Comparison of ENCODE assay signal across 20 mouse cellular contexts in genomic region chr11:109572051-109572450, GRCm38 (mm10). TPM values are rescaled to one million over a fixed set of nuclear protein-coding genes. Genes with fewer than 3 reads are reported as not detected.
DNase-seq lines count a peak whose midpoint lies in the region; TF ChIP-seq lines count a peak whose summit lies in the region.
"Had no signal": no experiment of that assay in that cellular context is flagged by ENCODE, and none has a peak within 500 bp of the region (broad histone marks: within the 10 kb centered on the region; RNA-seq: fewer than 3 reads in every experiment).

No protein-coding gene starts in this region.

- no peak overlapping the region for H3K27ac ChIP-seq in CH12.LX (ENCODE audit: insufficient read depth, low read depth)
- H3K27ac ChIP-seq in gastrocnemius, adult 2 months: no peak overlapping the region
- H3K27ac ChIP-seq: embryonic facial prominence, embryonic 10.5 days; embryonic facial prominence, embryonic 12.5 days; forebrain, embryonic 13.5 days; forebrain, embryonic 15.5 days had no signal

- H3K4me2 ChIP-seq in CH12.LX (ENCODE audit: insufficient read depth, low read depth, poor library complexity, severe bottlenecking) (peak overlapping the region; percentile 62), myocyte (ENCODE audit: low read depth) (no peak overlapping the region)
- H3K4me2 ChIP-seq: embryonic facial prominence, embryonic 12.5 days; forebrain, embryonic 13.5 days; forebrain, embryonic 15.5 days had no signal

- H3K4me3 ChIP-seq in CH12.LX (replicated peaks in 1 of 3; ENCODE audit: low read depth in 2 of 3, low read length in 2 of 3, poor library complexity in 1 of 3) (peak overlapping the region in 2 of 3 experiments; percentile 43 to 64), myocyte (no peak overlapping the region)
- no peak overlapping the region for H3K4me3 ChIP-seq in gastrocnemius, adult 2 months
- H3K4me3 ChIP-seq: embryonic facial prominence, embryonic 10.5 days; embryonic facial prominence, embryonic 12.5 days; forebrain, embryonic 13.5 days; forebrain, embryonic 15.5 days had no signal

- DNase-seq in 416B (ENCODE audit: low read depth) (peak; percentile 79), CH12.LX (ENCODE audit: extremely low read depth) (no peak)
- DNase-seq in gastrocnemius, adult 2 months: no peak
- no peak for DNase-seq in lung, postnatal 14 days
- DNase-seq: adrenal gland, adult 2 months; adrenal gland, postnatal 10 days; adrenal gland, postnatal 25 days; B cell, adult 2 months; cerebellum, adult 11 months; cerebellum, adult 18-20 months; cerebellum, adult 8-10 months; cerebellum, postnatal 10 days; cerebellum, postnatal 25 days; forebrain, postnatal 0 days had no signal

- H3ac ChIP-seq in myocyte (ENCODE audit: control insufficient read depth, insufficient read length): no peak overlapping the region

- peak; percentile 43; the same call in 1 of the 2 replicates for TF ChIP-seq EP300 in CH12.LX (IDR thresholded peaks at IDR 0.05; ENCODE audit: low read length)

- TF ChIP-seq RAD21 in CH12.LX (IDR thresholded peaks at IDR 0.05; ENCODE audit: low read depth, low read length): no peak; the same call in none of the 2 replicates

- peak; percentile 73 for TF ChIP-seq POLR2A in CH12.LX (IDR thresholded peaks at IDR 0.05; ENCODE audit: low read depth, low read length)
- no peak for TF ChIP-seq POLR2A in myocyte (IDR thresholded peaks at IDR 0.05; ENCODE audit: insufficient read length, low read depth)

- no peaks in the 10 kb centered on the region for H3K9me3 ChIP-seq in CH12.LX (replicated peaks; ENCODE audit: low read length)
- H3K9me3 ChIP-seq: embryonic facial prominence, embryonic 10.5 days; embryonic facial prominence, embryonic 12.5 days; forebrain, embryonic 13.5 days; forebrain, embryonic 15.5 days had no signal

- H3K27me3 ChIP-seq in CH12.LX (replicated peaks) (no peaks in the 10 kb centered on the region), myocyte (ENCODE audit: control insufficient read depth, insufficient read depth, insufficient read length) (no peaks in the 10 kb centered on the region)
- H3K27me3 ChIP-seq: embryonic facial prominence, embryonic 12.5 days; forebrain, embryonic 13.5 days; forebrain, embryonic 15.5 days had no signal

- peak overlapping the region; percentile 24 for H3K9ac ChIP-seq in CH12.LX (ENCODE audit: insufficient read depth, low read depth)
- H3K9ac ChIP-seq: embryonic facial prominence, embryonic 12.5 days; forebrain, embryonic 13.5 days; forebrain, embryonic 15.5 days; forebrain, postnatal 0 days had no signal

- dilution Hi-C loops in CH12.LX (cut with MboI; ENCODE audit: extremely low pct_ligation_motif_present, extremely low pct_unique_long_range_greater_than_20kb, low sequenced_read_pairs): no loop called here

- intact Hi-C loops in gastrocnemius, adult 2 months (cut with DNase I): loop anchor here (5.0 kb wide), 1 partner anchor 100 kb away; the partner anchor contains the start of genes Arsg and Slc16a6

- H3K79me2 ChIP-seq in CH12.LX (replicated peaks; ENCODE audit: control insufficient read depth, extremely low read depth, insufficient read depth, poor library complexity, severe bottlenecking) (no peaks in the 10 kb centered on the region), myocyte (ENCODE audit: control insufficient read depth, insufficient read depth) (no peaks in the 10 kb centered on the region)

- in situ Hi-C loops in CH12.LX (cut with MboI; ENCODE audit: low pct_ligation_motif_present, low pct_unique_long_range_greater_than_20kb, low sequenced_read_pairs): no loop called here

- peaks cover 22 to 41% of the 10 kb centered on the region in 2 experiments; a peak in 3 of 4 replicates for H3K4me1 ChIP-seq in CH12.LX (ENCODE audit: control insufficient read depth in 1 of 2, insufficient read depth in 2 of 2)
- H3K4me1 ChIP-seq: embryonic facial prominence, embryonic 12.5 days had no signal

- peak in 1 of 2 experiments; percentile 27; a peak in 1 of 4 replicates for TF ChIP-seq CTCF in CH12.LX (conservative IDR thresholded peaks at IDR 0.05 in 1 of 2, IDR thresholded peaks at IDR 0.05 in 1 of 2; ENCODE audit: low read depth in 2 of 2, low read length in 2 of 2)
- no peak for TF ChIP-seq CTCF in gastrocnemius, adult 2 months (IDR thresholded peaks at IDR 0.05)

- no peaks in the 10 kb centered on the region for H3K36me3 ChIP-seq in CH12.LX (replicated peaks in 1 of 2; ENCODE audit: control insufficient read depth in 1 of 2, insufficient read depth in 1 of 2, low read length in 1 of 2)
- peaks cover 14% of the 10 kb centered on the region for H3K36me3 ChIP-seq in myocyte (ENCODE audit: control insufficient read depth, insufficient read depth)
- H3K36me3 ChIP-seq: forebrain, embryonic 15.5 days had no signal

TF ChIP-seq in CH12.LX, 34 proteins besides CTCF, POLR2A, EP300 and RAD21 (continues in another document):
- TF ChIP-seq CHD2 (IDR thresholded peaks at IDR 0.05; ENCODE audit: low read length) (no peak), ZNF384 (IDR thresholded peaks at IDR 0.05; ENCODE audit: low read depth, low read length) (no peak), MEF2A (IDR thresholded peaks at IDR 0.05; ENCODE audit: borderline replicate concordance, low read depth, low read length) (no peak), USF2 (conservative IDR thresholded peaks at IDR 0.05; ENCODE audit: low read depth, low read length) (peak; percentile 72), ZMIZ1 (IDR thresholded peaks at IDR 0.05; ENCODE audit: low read depth, low read length) (no peak), IRF4 (IDR thresholded peaks at IDR 0.05; ENCODE audit: low read depth, low read length) (no peak; the same call in 1 of the 2 replicates), MXI1 (IDR thresholded peaks at IDR 0.05; ENCODE audit: low read depth, low read length) (peak; percentile 94), NELFE (IDR thresholded peaks at IDR 0.05; ENCODE audit: low read depth, low read length) (no peak; the same call in 1 of the 2 replicates), SIN3A (IDR thresholded peaks at IDR 0.05; ENCODE audit: low read length) (peak; percentile 37; the same call in 1 of the 2 replicates), UBTF (IDR thresholded peaks at IDR 0.05; ENCODE audit: low read depth, low read length) (no peak), E2F4 (IDR thresholded peaks at IDR 0.05; ENCODE audit: insufficient replicate concordance, low read depth, low read length) (no peak), PAX5 (IDR thresholded peaks at IDR 0.05; ENCODE audit: low read length) (no peak), MYC (IDR thresholded peaks at IDR 0.05; ENCODE audit: low read depth, low read length) (peak; percentile 97), CHD1 (IDR thresholded peaks at IDR 0.05; ENCODE audit: low read depth, low read length) (no peak), POLR2AphosphoS2 (IDR thresholded peaks at IDR 0.05; ENCODE audit: low read depth, low read length) (no peak), BHLHE40 (IDR thresholded peaks at IDR 0.05; ENCODE audit: low read depth, low read length) (no peak), ZKSCAN1 (IDR thresholded peaks at IDR 0.05; ENCODE audit: borderline replicate concordance, low read depth, low read length) (no peak), TBP (conservative IDR thresholded peaks at IDR 0.05; ENCODE audit: low read depth, low read length) (peak; percentile 69; the same call in 1 of the 2 replicates), MAFK (IDR thresholded peaks at IDR 0.05; ENCODE audit: insufficient replicate concordance, low read length) (no peak), GABPA (IDR thresholded peaks at IDR 0.05; ENCODE audit: insufficient replicate concordance, low read depth, low read length) (no peak), JUND (conservative IDR thresholded peaks at IDR 0.05; ENCODE audit: low read depth, low read length) (no peak)

TF ChIP-seq in myocyte, 11 proteins besides CTCF, POLR2A, EP300 and RAD21:
- peak; percentile 25 for TF ChIP-seq POLR2AphosphoS2 (IDR thresholded peaks at IDR 0.05; ENCODE audit: insufficient read length, low read depth)
- no peak for TF ChIP-seq CEBPB (IDR thresholded peaks at IDR 0.05; ENCODE audit: insufficient read depth, poor library complexity, severe bottlenecking)

RNA-seq across cellular contexts. Expression of gene Wipi1, which starts 39.7 kb away (rescaled TPM):
- total RNA-seq in CH12.LX (2012; rRNA removed) (0.92 and 2.0 TPM in 2 replicates), CH12.LX (2014; rRNA removed) (1.9 and 2.2 TPM in 2 replicates)
- polyA plus RNA-seq in CH12.LX (2012; ENCODE audit: insufficient read length, low read depth) (1.4 and 1.8 TPM in 2 replicates), myocyte (2012; fragmentation: generic; extraction: Trizol) (71.9 TPM)
- 10 to 100 TPM; 53.0 to 60.8 TPM for total RNA-seq in gastrocnemius, adult 2 months (2021)
- polyA plus RNA-seq: CD4-positive, CD25-positive, alpha-beta regulatory T cell, adult 4 months had no signal

Comparison
In these comparisons a context has a peak if more than half of its experiments do, and no peak if none do; other contexts are left out.
1. H3K4me3 ChIP-seq: peak in CH12.LX (2 of 3); none in myocyte (single experiment) and gastrocnemius, adult 2 months (single experiment).
2. RNA of gene Wipi1, which starts 39.7 kb away (total RNA-seq): 53.0 to 60.8 TPM in gastrocnemius, adult 2 months; 0.92 to 2.2 TPM in CH12.LX; every median in the first group is over 10 times any median in the second.